Mouse (Mus musculus) heart, adult 11 months (tissue): ENCODE measurements around the gene Soga3.
A peak's percentile ranks its signal among the peaks of the same experiment; 100 is the strongest.

ENCODE experiments used
- DNase-seq: peaks from one replicate; pipeline ENCODE4 v3.0.0; 2022

Gene Soga3

DNA sequence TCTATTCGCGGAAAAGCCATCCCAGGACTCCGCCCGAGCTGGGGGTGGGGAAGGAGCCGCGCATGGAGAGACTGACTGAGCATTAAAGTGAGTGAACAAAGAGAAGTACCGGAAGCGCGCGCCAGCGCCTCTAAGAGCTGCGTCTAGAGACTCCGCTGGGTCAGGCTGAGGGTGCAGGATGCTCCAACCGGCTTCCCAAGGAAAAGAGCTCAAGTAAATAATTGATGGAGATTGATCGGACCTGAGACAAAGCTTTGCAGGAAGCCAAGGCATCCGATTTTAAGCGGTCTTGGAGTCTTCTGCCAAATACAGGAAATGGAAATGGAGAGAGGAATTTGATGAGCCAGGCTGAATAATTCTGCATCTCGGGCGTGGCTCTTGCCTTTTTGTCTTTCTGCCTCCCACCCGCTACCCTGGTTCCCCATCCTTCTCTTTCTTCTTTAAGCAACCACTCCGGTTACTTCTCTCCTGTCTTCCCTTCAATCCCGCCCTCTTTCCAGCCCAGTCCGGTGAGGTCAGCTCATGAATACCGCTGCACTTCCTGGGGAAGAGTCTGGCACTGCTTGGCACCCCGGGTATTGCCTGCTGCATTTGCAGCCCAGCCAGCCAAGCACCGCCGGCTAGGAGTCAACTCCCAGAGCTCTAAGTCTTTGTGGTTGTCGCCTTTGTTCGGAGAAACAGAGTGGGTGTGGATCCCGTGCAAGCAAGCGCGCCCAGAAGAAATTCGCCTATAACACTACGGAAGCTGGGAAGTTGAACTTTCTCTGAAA lies at the start of gene Soga3:
Gene Soga3, plus strand, starts transcription at position 274 of the 770 bp plus-strand sequence.
- no peak for DNase-seq

DNA sequence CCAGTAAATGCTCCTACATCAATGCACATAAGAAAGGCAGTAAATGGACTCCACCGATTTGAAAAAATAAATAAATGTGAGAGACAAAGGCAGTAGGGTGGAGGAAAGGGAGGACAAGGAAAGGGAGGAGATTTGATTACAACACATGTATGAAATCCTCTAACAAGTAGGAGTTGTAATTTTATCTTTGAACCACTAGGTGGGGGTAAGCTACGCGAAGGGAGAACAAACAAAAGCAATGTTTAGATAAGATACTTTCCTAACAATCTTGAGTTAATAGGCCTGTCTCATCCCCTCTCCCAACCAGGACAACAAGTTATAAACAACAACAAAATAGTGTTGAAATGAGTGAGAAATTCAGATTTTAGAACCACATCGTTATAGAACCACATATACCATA lies 36.7 kb upstream of the Soga3 start:
- DNase-seq = peak; percentile 6

DNA sequence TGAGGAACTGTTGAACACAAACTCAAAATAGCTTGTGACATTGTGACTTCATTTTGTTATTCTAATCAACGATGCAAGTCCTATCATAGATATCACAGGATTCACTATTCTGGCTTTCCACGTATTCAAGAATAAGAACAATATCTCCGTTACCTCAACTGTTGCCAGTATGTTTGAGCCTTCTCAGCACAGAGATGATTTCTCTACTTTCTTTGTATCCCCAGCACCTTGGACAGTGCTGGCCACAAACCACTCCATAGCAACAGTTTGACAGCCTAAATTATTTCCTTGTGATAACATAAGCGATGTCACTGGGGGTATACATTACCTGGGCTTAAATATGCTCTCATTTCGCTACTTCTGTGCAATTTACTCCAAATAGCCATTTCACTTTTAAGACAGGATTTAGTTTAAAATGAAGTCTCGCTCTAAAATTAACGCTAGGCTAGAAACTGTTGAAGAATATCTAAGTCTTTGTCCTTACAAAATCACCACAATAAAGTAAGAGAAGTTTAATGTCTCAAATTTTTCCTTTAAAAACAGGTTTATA lies 1.0 kb upstream of the Soga3 start:
- no peak for DNase-seq

DNA sequence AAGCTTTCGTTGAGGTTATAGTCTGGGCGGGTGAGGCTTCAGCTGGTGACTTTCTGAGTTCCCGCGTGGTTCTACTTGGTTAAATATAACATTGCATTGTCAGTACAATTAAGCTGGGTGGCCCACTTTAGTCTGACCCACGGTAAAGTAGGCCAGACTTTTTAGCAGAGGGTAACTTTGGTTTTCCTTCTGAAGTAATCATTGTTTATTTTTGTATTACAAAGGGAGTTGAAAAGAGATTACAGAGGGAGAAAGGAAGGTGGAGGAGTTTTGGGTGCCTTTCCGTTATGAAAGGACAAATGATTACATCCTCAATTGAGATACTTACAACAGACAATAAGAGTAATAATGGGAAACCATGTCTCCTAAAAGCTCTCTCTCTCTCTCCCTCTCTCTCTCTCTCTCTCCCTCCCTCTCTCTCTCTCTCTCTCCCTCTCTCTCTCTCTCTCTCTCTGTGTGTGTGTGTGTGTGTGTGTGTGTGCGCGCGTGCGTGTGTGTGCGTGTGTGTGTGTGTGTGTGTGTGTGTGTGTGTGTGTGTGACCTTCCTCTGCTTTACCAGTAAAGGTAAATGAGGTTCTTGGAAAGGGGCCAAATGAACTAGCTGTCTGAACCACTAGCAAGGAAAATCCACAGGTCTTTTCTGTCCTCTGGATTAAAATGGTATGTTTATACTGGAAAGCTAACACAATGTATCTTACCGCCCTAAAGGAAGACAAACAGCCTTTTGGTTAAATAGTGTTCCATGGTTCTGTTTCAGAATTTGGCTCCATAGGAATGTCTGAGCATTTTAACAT lies 1.2 kb downstream of the Soga3 start:
- DNase-seq = no peak

DNA sequence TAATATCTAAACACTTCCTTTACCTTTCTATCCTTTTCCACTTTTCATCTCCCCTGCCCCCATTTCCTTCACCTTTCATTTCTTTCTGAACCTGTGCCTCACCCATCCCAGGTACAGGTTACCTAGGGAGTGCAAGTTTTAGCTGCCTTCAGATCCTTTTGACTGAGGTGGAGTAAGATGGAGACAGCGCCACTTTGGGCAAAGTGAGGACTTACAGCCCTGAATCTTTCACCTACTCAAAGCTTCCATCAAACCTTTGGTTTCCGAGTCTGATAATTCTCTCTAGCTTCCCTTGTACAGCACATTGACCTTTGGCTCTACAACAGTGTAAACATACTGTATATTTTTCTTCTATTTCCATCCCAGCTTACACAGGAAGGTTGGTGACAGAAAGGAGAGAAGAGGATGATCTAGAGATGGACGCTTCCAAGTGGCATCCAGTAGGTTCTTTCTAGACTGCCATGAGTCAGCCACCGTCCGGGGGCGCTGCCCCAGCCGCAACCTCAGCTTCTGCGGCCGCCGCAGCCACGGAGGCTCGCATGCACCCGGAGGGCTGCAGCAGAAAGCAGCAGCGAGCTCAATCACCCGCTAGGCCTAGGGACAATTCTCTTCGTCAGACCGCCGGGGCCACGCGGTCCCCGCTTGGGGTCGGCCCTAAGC lies 2.7 kb downstream of the Soga3 start:
- no peak for DNase-seq

DNA sequence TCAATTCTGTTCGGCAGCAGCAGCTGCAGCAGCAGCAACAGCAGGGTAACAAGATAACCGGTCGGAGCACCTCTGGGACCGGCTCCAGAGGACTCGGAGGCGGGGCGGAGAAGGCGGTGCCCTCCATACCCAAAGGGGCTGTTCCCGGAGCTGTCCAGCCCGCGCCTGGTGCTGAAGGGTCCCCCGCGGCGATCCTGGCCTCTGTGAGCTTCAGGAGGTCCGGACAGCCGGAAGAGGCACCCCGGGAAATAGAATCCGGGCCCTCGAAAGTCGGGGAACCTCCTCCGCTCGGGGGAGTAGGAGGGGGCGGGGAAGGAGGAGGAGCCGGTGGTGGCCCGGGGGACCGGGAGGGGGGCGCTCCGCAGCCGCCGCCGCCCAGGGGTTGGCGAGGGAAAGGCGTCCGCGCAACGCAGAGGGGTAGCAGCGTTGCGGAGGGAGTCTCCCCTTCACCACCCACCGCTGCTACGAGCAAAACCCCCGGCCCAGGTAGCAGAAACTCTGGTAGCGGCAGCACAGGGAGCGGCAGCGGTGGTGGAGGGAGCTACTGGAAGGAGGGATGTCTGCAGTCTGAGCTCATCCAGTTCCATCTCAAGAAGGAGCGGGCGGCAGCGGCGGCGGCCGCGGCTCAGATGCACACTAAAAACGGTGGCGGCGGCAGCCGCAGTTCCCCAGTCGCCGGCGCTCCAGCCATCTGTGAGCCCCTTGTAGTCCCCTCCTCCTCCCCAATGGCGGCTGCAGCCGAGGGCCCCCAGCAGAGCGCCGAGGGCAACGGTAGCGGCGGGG lies 3.4 kb downstream of the Soga3 start:
- peak; percentile 90 for DNase-seq

DNA sequence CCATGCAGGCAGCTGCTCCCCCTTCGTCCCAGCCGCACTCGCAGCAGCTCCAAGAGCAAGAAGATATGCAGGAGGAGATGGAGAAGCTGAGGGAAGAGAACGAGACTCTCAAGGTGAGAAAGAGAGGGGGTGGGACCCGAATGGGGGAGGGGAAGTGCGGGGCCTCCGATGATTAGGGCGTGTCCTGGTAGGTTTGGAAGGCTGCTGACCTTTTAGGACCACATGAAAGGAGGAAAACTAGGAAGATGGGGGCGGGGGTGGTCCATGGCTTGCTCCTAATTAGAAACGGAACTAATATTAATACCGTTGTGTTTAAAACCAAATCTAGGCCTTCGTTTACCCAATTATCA lies 4.0 kb downstream of the Soga3 start:
- DNase-seq = no peak

DNA sequence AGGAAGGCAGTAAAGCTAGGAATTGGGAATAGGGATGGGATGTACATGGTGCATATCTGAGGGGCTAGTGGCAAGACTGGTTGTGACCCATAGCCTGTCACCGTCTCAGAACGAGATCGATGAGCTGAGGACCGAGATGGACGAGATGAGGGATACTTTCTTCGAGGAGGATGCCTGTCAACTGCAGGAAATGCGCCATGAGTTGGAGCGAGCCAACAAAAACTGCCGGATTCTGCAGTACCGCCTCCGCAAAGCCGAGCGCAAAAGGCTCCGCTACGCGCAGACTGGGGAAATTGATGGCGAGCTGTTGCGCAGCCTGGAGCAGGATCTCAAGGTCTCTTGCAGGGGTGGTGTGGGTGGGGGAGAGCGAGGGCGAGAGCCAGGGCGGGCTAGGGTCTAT lies 4.4 kb downstream of the Soga3 start:
- DNase-seq = no peak

DNA sequence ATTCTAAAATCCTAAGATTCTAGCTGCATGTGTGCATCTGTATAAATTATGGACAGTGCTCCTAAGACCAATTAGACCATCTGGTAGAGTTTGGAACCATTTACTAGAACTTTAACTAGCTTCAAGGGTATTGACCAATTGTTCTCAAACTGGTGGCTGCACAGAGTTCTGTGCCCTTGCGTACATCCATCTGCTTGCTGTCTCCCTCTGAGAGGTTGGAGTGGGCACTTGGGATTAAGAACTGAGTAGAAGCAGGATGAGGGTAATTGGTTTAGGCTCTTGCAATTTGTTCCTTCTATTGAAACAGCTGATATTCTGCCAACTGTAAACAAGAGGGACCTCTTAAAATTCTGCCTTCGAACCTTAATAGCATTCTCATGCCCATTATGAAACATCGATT lies 11.7 kb downstream of the Soga3 start:
- DNase-seq = no peak

DNA sequence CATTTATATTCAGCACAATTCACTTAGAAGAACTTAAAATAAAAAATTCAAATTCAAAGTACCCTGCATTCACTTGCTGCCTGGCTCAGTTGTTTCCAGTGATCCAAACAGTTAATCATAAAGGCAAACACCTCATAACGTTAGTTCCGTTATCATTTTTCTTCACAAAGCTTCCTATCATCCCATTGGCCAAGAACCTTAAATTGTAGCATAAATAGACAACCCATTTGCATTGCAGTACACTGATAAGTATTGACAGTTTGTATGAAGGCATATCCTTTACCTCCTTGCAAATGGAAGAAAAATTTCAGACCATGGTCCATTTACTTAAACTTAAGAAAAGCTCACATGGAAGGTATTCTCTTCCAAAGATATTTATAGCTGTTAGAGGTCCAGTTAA lies 18.0 kb downstream of the Soga3 start:
- no peak for DNase-seq

DNA sequence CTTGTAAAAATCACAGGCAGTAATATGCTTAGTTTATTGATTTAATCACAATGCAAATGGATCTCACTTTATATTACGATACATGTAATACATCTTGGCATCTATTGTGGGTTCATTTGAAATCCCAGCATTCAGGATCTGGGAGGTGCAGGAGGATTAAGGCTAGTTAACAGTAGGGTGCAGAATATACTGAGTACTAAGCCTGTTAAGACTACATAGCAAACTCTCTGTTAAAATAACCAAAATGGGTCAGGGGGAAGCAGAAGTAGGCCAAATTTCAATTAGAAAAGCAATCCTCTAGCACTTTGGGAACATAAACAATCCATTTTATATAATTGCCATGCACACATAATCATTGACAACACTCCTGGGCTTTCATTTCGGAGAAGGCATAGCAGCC lies 30.1 kb downstream of the Soga3 start:
- no peak for DNase-seq

DNA sequence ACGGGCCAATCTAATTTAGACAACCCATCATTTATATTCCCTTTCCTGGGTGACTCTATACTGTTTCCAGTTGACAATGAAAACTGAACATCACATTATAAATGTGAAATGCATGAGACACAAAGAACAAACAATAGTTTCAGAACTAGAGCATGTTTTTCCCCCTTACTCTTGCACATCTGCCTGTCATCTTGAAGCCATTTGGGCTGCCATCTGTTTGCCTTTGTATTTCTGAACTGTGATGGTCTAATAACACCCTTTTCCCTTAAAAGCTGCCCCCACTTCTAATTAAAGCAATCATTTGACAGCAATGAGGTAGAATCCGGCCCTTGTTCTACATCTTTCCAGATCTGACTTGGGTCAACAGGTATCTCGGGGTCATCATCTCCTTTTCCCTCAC lies 32.0 kb downstream of the Soga3 start:
- DNase-seq = no peak

DNA sequence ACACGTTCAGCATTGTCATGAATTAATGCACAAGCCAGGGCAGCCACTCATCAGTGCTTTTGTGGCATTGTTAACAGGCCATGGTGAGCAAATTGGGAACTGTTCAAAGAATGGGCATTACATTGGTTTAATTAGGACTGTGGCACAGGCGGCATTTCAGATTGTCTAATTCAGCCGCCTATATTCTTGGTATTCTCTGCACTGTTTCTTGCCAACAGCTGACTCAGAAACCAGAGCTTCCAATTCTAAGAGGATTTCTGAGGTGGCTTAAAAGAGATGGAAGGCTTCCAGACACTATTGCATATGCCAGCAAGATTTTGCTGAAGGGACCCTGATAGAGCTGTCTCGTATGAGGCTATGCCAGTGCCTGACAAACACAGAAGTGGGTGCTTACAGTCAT lies 33.2 kb downstream of the Soga3 start:
- DNase-seq = no peak

DNA sequence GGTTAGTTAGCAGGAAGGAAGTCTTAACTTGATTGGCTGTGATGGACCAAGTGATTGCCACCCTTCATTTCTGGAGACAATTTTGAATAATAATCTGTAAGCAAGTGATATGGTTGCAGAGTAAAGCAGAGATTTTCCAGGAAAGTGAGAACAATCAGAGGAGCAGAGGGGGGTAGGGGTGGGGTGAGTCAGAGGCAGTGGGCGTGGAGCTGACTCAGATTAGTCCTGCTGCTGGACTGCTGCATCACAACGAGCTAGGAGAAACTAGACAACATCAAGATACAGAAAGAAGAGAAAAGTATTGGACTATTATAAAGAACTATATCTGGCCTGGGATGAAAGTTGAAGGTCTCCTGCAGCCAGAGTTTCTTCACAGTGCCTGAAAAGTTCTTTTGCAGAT lies 34.4 kb downstream of the Soga3 start:
- no peak for DNase-seq

DNA sequence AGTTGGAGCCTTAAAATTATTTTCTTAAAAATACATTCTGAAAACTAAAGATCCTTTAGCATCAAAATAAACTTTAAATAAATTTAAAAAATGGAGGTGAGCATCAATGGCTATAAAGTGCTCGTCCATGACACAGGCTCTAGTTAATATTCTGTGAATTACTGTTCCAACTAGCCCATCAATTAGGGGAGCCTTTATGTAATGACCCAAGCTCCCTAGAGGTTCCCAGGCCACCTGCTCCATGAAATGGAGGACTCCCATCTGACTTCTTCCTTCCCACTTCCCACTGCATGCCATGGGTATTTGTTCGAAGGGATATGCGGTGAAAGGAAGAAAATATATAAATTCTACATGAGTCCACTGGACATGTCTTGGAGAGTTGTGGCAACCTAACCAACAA lies 36.6 kb downstream of the Soga3 start:
- DNase-seq = no peak

DNA sequence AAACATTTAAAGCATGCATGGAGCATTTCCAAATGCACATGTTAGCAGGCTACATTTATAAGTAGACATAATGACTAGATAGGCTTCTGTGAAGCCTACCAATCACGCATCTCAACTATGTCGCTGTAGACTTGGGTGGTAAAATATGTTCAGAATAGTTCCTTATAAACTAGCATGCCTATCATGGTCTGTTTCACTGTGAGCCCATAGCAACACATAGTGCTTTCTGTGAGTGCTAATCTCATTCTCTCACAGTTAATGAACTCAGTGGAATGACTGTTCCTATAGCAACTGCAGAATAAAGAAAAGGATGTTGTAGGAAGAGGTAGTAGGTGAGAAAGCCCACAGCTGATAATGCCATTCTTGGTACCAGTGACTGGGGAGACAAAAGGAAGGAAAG lies 37.4 kb downstream of the Soga3 start:
- no peak for DNase-seq

DNA sequence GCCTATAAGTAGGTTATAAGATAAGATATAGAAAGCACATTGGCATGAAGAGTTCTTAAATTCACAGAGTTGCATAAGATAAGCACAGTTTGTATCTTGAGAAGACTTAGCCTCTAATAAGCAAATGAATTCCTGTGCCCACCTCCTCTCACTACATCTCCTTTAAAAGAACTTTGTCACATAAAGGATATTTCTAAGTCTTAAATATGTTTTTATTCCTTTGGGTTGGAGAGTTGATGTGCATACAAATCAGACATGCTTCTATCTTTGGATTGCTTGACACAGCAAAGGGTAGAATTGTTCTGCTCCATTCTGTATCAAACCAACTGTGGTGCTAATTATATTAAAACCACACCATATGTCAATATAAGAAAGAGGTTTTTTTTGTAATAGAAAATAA lies 50.1 kb downstream of the Soga3 start:
- no peak for DNase-seq

DNA sequence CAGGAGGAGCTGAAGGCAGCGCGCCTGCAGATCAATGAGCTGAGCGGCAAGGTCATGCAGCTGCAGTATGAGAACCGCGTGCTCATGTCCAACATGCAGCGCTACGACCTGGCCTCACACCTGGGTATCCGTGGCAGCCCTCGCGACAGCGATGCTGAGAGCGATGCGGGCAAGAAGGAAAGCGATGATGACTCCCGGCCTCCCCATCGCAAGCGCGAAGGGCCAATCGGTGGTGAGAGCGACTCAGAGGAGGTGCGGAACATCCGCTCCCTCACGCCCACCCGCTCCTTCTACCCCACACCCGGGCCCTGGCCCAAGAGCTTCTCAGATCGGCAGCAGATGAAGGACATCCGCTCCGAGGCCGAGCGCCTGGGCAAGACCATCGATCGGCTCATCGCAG lies 53.2 kb downstream of the Soga3 start:
- no peak for DNase-seq

DNA sequence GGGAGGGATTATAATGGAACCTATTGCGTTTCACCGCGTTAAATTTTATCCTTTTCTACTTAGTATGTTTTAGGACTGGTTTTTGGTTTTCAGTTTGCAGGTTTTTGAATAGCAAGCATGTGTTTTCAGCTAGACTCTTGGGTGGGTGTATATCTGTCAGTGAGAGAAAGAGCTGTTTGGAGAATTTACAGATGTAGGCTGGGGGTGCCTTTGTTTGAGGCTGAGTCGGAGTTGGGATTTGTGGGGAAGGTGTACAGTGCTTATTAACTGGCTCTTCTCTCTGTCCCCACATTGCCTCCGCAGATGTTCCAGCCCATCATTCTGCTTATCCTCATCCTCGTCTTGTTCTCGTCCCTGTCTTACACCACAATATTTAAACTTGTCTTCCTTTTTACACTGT lies 55.0 kb downstream of the Soga3 start, which contains the start of gene Gm49353:
Gene Gm49353, plus strand, starts transcription at position 313 of the 400 bp plus-strand sequence.
- no peak for DNase-seq

DNA sequence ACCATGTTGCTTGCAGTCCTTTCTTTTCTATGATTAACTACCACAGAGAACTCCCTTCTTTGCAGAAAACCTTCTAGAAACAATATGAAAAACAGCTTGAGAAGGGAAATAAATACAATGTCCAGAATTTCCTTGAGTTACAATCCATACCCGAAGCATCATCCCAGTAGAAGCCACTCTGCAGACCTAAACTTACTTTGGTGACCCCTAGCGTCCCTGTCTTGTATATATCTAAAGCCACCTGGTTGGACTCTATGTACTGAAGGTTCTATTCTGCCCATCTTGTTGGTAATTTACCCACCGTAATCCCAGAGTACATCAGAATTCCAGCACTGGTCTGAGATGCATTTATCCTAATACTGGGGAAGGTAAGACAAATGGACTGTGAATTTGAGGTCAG lies 56.2 kb downstream of the Soga3 start:
- no peak for DNase-seq

DNA sequence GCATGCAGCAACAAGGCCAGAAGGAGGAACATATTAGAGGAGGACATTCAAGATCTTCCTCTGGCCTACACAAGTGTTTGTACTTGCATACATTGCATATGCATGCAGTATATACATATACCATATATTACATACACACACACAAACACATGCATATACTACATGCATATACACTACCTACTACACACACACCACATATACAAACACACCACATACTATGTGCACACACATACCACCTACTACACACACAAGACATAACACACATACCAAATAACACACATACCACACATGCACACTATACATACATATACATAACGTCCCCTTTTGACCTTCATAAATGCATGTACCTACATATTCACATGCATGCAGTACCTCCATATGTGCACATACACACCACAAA lies 57.0 kb downstream of the Soga3 start:
- DNase-seq = no peak

DNA sequence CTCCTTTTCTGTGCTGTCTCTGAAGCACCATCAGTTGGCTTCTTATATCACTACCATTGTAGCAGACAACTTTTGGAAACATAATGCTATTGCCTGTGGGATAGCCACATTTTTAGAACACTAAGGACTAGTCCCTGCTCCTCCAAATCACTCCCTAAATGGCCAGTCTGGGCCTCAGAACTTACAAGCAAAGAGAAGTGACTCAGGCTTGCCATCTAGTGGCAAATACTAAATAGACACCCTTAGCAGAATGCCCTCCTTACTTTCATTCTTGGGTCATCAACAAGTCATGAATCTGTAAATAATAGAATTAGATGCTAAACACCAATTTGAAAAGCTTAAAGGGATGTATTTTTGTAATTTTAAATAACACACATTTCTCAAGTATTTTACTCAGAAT lies 63.1 kb downstream of the Soga3 start:
- DNase-seq = peak; percentile 41

DNA sequence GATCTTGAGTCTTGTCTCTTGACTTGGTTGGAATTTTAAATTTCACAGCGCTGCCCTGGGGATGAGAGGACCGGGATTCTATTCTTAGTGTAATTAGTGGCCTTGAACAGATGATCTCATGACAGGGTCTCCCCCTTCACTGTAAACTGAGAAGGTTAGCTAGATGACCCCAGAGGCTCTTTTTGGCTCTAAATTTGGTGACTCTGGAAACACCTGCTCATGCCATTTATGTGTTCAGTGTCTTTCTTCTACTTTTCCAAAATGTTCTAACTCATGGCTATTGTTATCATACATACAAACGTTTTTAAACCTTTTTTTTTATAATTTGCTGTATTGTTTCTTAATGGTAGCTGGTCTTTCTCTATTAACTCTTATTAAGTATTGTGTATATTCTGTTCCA lies 65.1 kb downstream of the Soga3 start:
- peak; percentile 53 for DNase-seq
